Mouse (Mus musculus): ENCODE data around the gene 4931428L18Rik.
A peak's percentile ranks its signal among the peaks of the same experiment; 100 is the strongest.

Gene 4931428L18Rik

DNA sequence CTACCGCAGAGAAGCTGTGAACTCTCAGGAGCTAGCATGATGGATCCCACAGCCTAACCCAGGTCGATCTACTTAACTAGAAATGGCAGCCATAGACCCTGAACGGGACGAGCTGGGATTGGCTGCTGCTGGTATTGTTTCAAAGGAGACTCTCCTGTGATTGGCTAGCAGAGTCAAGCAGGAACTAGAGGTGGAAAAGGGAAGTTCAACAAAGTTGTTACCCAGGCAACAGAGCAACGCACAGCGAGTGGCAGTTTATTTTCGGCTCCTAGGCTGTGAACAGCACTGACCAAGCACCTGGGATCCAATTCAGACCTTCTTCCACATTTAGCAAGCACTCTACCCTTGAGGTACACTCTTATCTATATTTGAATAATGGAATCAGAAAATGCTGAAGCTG lies at the start of gene 4931428L18Rik, which contains the start of gene Pih1d3:
4931428L18Rik (minus strand) TSS at position 121 of the 400 bp plus-strand sequence.
Pih1d3 (plus strand) TSS at position 275 of the 400 bp plus-strand sequence.
- no peak for DNase-seq (ENCODE audit: low spot score in 2 of 2)

GRCm38 (mm10) chr1:31260218-31260923 lies 37.9 kb upstream of the 4931428L18Rik start:
- no peak for DNase-seq (ENCODE audit: low spot score in 2 of 2)

- DNase-seq (ENCODE audit: low spot score in 2 of 2) = no peak
Measured at GRCm38 (mm10) chr1:31233319-31234036, 11.0 kb upstream of the 4931428L18Rik start.

DNA sequence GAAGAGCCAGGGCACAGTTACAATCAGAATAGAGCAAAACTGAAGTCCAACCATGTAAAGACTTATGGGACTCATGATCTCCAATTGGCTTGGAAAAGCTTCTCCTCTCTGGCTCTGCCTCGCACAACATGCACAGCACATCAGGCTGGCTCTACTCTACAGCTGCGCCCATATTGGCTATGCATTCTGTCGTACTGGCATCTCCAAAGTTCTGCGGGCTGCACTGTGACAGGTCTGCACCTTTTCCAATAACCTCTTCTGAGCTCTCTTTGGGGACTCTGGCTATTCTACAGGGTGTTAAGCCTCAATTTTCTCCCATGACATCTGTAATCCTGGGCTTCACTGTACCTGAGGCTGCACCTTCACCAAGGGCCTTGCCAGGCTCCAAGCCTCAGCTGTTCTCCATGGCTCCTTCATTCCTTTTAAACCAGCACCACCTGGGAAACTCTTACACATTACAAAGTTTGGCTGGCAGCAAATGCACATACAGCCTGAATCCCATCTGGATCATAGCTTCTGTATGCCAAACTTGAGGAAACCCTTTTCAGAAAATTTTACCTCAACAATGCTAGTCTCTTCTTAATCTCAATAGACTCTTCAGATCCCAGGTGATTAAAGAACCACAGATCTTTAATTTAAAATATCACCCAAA lies 1.8 kb downstream of the 4931428L18Rik start:
- DNase-seq (ENCODE audit: low spot score in 2 of 2) = no peak

DNA sequence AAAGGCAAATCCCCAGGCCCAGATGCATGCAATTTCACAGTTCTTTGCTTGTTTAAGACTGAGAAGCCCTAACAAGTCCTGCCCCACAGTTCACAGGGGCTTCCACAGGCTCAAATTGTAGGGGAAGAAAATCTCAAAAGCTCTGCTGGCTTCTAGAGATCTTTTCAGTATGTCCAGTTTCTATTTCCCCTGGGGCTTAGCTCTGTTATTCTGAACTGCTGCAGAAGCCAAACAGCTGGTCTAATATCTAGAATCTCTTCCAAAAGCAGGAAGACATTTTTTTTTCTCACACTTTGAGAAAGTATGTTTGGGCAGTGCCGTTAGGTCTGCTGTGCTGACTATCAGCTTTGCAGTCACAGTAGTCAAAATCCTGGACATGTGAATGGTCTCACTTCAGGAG lies 7.7 kb downstream of the 4931428L18Rik start:
- no peak for DNase-seq (ENCODE audit: low spot score in 2 of 2)

GRCm38 (mm10) chr1:31210144-31210543 lies 12.3 kb downstream of the 4931428L18Rik start:
- peak in 1 of 2 experiments; percentile 3 for DNase-seq (ENCODE audit: low spot score in 2 of 2)

DNA sequence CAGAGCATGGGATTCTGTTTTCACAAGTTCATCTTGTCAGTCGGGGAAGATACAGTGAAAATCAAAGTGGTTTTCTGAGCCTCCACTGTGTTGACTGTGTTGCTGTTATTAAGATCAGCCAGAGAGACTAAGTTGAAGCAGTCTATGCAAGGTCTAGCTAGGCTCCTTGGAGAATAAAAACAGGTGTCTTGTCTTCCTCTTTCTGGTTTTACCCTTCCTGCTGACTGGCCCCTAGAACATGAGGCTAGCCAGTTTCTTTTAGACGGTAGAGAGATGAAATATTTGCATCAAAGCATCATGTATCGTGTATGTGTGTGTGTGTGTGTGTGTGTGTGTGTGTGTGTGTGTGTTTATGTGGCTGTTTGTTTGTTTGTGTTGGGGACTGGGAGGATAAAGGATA lies 16.7 kb downstream of the 4931428L18Rik start:
- no peak for DNase-seq (ENCODE audit: low spot score in 2 of 2)

DNA sequence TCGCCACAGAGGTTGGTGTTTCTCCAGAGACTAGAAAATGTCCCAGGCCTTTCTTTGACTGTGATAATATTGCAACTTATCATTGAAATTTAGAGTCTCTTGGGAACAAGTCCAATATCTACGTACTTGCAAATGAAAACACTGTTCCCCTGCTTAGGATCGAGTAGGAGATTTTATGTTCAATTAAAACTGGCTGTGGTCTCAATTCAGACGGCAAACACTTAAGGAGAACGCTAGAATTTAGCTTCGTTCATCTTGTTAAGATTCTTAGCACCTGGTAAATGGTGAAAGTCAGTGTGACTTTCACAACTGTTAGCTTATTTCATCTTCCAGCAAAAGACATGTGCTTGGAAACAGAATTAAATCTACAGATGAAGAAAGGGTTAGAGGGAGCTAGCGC lies 17.1 kb downstream of the 4931428L18Rik start:
- no peak for DNase-seq (ENCODE audit: low spot score in 2 of 2)

- no peak for DNase-seq (ENCODE audit: low spot score in 2 of 2)
Measured at GRCm38 (mm10) chr1:31203771-31204170, 18.7 kb downstream of the 4931428L18Rik start.

GRCm38 (mm10) chr1:31196959-31197358 lies 25.5 kb downstream of the 4931428L18Rik start:
- DNase-seq (ENCODE audit: low spot score in 2 of 2) = no peak

GRCm38 (mm10) chr1:31195633-31196032 lies 26.9 kb downstream of the 4931428L18Rik start:
- DNase-seq (ENCODE audit: low spot score in 2 of 2) = no peak

- no peak for DNase-seq (ENCODE audit: low spot score in 2 of 2)
Measured at GRCm38 (mm10) chr1:31190237-31190866, 32.1 kb downstream of the 4931428L18Rik start.

- no peak for DNase-seq (ENCODE audit: low spot score in 2 of 2)
Measured at GRCm38 (mm10) chr1:31178264-31178663, 44.2 kb downstream of the 4931428L18Rik start.

GRCm38 (mm10) chr1:31176101-31176500 lies 46.4 kb downstream of the 4931428L18Rik start, which contains the start of gene Lgsn:
Lgsn (plus strand) TSS chr1:31176401.
- no peak for DNase-seq (ENCODE audit: low spot score in 2 of 2)

GRCm38 (mm10) chr1:31175401-31175800 lies 47.1 kb downstream of the 4931428L18Rik start:
- no peak for DNase-seq (ENCODE audit: low spot score in 2 of 2)

DNA sequence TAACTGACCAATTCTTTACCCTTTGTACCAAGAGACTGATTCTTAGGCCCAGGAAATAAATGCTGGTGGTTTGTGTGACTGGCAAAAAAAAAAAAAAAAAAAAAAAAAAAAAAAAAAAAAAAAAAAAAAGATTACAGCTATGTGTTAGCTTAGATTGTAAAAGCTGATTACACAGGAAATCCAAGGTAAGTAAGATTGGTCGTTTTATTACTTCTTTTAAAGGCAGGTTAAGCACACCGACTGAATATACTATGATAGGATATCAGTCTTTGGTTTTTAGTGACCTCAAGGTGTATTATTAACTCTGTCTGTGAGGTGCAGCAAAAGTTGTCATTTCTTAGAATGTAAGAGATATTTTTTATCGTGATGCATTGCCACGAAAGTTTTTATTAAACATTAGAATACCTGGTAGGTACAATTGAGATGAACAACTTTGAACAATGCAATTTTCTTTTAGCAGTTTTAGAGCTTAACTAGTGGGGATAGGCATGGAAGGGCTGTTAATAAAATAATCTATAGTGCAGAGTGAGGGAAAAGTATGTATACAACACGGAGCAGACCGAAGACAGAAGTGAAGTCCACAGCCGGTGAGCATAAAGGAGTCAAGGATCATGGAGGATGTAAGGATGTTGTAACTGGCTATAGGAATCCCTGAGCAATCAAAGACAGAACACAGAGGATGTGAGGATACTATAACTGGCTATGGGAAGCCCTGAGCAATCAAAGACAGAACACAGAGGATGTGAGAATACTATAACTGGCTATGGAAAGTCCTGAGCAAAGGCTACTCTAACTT lies 57.0 kb downstream of the 4931428L18Rik start:
- no peak for DNase-seq (ENCODE audit: low spot score in 2 of 2)

DNA sequence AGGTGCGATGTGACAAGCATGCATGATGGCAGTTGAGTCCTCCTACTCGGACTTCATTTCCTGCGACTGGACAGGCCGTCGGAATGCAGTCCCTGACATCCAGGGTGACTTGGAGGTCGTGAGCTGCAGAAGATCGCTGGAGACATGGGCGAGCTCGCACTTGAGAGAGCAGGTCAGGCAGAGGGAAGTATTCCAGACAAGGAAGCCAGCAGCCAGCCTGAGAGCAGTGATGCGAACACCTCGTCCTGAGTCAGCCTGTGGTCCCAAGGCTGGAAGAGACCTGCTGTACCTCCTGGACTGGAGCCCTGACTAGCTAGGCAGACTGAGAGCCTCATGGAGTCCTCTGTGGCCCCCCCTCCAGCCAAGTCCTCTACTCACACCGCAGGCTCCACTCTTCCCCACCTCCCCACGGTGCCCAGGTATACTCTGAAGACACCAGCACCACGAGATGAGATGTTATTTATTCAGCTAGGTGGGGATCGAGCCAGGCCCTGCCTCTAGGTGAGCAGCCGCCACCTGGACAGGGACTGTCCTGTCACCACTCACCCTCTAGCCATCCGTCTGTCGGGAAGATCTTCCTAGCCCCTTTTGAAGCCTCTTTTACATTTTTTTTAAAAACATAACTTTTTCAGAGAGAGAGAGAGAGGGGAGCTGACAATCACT lies 57.8 kb downstream of the 4931428L18Rik start:
- DNase-seq (ENCODE audit: low spot score in 2 of 2) = no peak

- DNase-seq (ENCODE audit: low spot score in 2 of 2) = no peak
Measured at GRCm38 (mm10) chr1:31156884-31157283, 65.6 kb downstream of the 4931428L18Rik start.

- no peak for DNase-seq (ENCODE audit: low spot score in 2 of 2)
Measured at GRCm38 (mm10) chr1:31156185-31156584, 66.3 kb downstream of the 4931428L18Rik start.

- DNase-seq (ENCODE audit: low spot score in 2 of 2) = peak in 1 of 2 experiments; percentile 19
Measured at GRCm38 (mm10) chr1:31153793-31154349, 68.6 kb downstream of the 4931428L18Rik start.

Measured in urinary bladder, adult 18-20 months (tissue).